Mouse (Mus musculus) E14TG2a.4 (cell line): ENCODE results near the gene Syn2.

ENCODE experiments used
- CTCF ChIP-seq: conservative IDR thresholded peaks from 2 replicates; pipeline ENCODE4 v1.5.1; 2014; ENCODE audit warnings: low read length
- NANOG ChIP-seq: IDR thresholded peaks from 2 replicates; pipeline ENCODE4 v1.6.1; 2014; ENCODE audit warnings: borderline replicate concordance, low read length, mixed read lengths
- POU5F1 ChIP-seq: IDR thresholded peaks from 2 replicates; pipeline ENCODE4 v1.6.1; 2014; ENCODE audit warnings: low read length, borderline replicate concordance

- TF ChIP-seq CTCF (no peak), POU5F1 (no peak), NANOG (no peak)
These were observed 106.5 kb downstream of the Syn2 start for GRCm38 (mm10) chr6:115241131-115241699.
